Mouse (Mus musculus) bone marrow, adult 2 months (tissue): ENCODE results near the gene Fez2. TPM values are rescaled to one million over a fixed set of nuclear protein-coding genes. Genes with fewer than 3 reads are reported as not detected.

Source experiments
- H3K27ac ChIP-seq: fragments of 200-500 bp; 2 replicates; pipeline ENCODE4 v1.5.1; 2012; ENCODE audit warnings: low read depth, mild to moderate bottlenecking, control low read depth, inconsistent platforms, low read length; ENCODE audit not compliant: control insufficient read depth, poor library complexity, insufficient read depth
- H3K4me1 ChIP-seq: fragments of 200-500 bp; 2 replicates; pipeline ENCODE4 v1.6.1; 2011; ENCODE audit warnings: low read length; ENCODE audit not compliant: control insufficient read depth, insufficient read depth
- H3K4me3 ChIP-seq: fragments of 200-500 bp; replicated peaks from 2 replicates; pipeline ENCODE3; 2011; ENCODE audit warnings: mild to moderate bottlenecking, low read depth, low read length, control low read depth; ENCODE audit not compliant: control insufficient read depth
- CTCF ChIP-seq: fragments of 200-500 bp; IDR thresholded peaks from 2 replicates; pipeline ENCODE4 v1.5.1; 2011; ENCODE audit warnings: low read length, control low read depth; ENCODE audit not compliant: control insufficient read depth, insufficient read depth
- POLR2A ChIP-seq: fragments of 200-500 bp; IDR thresholded peaks from 2 replicates; pipeline ENCODE4 v1.6.1; 2011; ENCODE audit warnings: low read depth, mild to moderate bottlenecking, control low read depth, low read length, borderline replicate concordance; ENCODE audit not compliant: control insufficient read depth
- WGBS: fragments of 180-500 bp; shearing (Covaris S2); methylation state at CpG from one replicate; pipeline ENCODE4 v1.1.7; 2018; 5-methylcytosine and 5-hydroxymethylcytosine counted together
- polyA plus RNA-seq: library from polyadenylated mRNA; stranded (reverse); fragments of >200 nt; gene quantifications from 2 replicates; pipeline ENCODE4 v1.2.4, GENCODE M21; 2011; ENCODE audit warnings: low replicate concordance; ENCODE audit not compliant: missing spikeins, insufficient read depth, insufficient read length

The Fez2 gene
- polyA plus RNA-seq, 1 experiment = 14.9 TPM

DNA sequence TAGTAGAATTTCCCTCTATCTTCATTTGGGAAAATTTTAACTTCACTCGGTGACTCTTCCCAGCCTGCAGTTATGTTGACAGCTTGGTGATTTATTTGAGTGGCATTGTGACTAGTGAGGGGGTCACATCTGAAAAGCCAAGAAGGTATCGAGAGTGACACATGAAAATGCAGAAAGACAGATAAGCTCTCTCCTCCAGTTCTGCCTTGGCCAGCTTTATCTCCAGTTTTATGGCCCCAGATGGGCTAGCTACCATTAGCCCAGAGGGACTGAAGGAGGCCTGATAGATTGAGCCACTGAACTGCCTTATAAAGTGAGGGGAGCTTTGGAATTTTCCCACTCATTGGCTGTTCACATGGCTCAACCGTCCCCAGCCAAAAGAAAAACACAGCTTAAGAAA, 89.7 kb downstream of the Fez2 start:
- Histone ChIP-seq H3K27ac (no peak overlapping the region), H3K4me1 (no peaks in the 10 kb centered on the region), H3K4me3 (no peak overlapping the region)
- TF ChIP-seq CTCF = no peak
- TF ChIP-seq POLR2A = no peak
- 64% methylated on average over 3 of the region's 3 CpGs for WGBS

DNA sequence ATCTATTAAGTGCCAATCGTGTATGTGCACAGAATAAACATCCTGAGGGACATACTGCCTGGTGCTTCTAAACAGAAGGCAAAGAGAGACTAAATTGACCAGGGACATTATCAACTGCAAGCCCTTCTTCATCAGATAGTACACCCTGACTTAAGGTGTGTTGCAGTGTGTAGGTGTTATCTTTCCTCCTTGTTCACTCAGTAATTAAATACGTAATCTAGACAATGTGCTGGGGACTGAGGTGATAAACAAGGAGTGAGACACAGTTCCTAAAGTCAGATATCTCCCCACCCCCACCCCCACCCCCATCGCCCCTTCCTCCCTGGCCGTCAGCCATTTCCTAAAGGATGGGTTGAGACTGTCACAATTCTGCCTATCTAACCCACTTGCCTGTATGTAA, 90.8 kb downstream of the Fez2 start:
- WGBS = 54% methylated on average over 4 of the region's 4 CpGs
- Histone ChIP-seq H3K4me1 (no peaks in the 10 kb centered on the region), H3K27ac (no peak overlapping the region), H3K4me3 (no peak overlapping the region)
- TF ChIP-seq CTCF = no peak
- no peak for TF ChIP-seq POLR2A

DNA sequence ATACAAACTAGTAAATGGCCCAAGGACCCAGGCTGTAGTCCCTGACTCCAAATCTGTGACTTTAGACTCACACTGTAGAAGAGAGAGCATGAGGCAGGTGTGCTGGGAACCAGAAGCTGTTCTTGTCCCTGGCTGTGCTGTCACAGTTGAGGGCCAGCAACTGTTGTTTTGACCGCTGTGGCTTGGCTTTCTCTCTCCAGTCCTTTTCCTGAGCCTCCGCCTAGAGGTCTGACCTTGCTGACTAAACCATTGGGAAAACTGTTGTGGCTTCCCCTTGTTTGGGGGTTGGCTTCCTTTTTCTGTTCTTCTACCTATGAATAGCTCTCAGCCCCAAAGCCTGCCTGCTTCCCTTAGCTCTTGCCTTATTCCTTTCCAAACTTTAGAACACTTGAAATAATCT, 91.6 kb downstream of the Fez2 start:
- TF ChIP-seq POLR2A = no peak
- TF ChIP-seq CTCF = no peak
- 46% methylated on average over 2 of the region's 2 CpGs for WGBS
- Histone ChIP-seq H3K27ac (no peak overlapping the region), H3K4me3 (no peak overlapping the region), H3K4me1 (no peaks in the 10 kb centered on the region)

DNA sequence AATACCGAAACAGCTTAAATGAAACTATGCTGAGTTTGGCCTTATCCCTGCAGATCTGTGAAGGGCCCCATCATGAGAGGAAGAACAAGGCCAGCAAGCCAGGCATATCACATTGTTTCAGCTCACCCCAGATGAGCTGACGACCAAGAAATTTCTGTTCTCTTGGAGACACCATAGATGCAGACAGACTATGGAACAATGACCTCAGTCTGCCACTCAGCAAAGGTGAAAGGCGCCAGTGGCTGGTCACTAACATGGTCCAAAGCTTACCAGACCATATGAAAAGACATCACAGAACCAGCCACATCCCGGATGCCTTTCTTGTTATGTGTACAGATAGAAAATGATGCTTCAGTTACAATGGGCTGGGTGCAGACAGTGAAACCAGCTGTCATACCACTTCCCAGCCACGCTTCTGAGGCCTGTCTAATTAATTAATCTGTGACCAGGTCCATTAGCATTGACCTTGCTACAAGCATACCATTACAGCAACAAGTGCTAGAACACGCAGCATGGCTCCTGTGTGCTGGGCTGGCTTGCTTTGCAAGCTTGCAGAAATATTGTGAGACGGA, 92.1 kb downstream of the Fez2 start:
- no peak for TF ChIP-seq CTCF
- no peak for TF ChIP-seq POLR2A
- H3K27ac ChIP-seq = no peak overlapping the region
- H3K4me3 ChIP-seq = no peak overlapping the region
- H3K4me1 ChIP-seq = no peaks in the 10 kb centered on the region
- 82% methylated on average over 7 of the region's 7 CpGs for WGBS

DNA sequence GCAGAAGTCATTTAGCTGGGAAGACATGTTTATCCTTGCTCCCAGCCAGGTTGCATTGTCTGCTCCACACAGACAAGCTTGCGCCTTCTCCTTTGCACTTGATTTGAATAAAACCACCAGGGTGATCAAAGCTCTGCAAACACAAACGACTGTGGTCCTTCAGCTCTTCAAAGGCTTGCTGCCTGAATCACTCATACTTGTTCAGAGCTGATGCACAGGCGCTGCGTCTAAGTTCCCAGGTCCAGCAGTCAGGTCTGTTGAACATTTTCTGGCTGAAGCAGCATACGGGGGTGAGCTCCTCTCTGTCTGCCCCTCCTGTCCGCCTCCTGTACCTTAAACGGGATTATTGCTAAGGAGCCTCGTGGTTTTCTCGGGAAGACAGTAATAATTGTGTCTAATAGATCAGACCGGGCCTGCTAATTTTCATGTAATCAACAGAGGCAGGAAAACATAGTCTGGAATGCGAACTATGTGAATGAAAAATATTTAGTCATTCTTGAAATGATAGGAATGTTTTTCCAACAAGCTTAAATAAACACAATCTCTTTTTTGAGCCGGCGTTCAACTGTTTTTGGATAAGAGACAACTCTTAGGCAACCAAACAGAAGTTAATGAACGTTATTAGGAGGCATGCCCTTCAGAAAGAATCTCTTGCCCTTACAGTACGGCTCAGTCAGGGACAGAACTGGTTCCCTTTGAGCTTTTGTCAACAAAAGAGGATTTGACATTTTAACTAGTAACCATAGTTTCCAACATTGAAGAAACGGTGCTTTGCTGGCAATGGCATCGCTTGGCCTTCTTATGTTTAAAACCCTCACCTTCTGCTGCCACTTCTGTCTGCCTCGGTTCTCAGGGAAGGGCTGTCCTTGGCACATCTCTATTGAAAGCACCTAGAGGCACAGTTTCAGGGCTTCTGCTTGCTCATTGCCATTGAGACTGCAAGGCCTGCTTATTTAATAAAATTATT, 95.3 kb downstream of the Fez2 start:
- no peaks in the 10 kb centered on the region for H3K4me1 ChIP-seq
- 81% methylated on average over 18 of the region's 18 CpGs for WGBS
- no peak overlapping the region for H3K27ac ChIP-seq

DNA sequence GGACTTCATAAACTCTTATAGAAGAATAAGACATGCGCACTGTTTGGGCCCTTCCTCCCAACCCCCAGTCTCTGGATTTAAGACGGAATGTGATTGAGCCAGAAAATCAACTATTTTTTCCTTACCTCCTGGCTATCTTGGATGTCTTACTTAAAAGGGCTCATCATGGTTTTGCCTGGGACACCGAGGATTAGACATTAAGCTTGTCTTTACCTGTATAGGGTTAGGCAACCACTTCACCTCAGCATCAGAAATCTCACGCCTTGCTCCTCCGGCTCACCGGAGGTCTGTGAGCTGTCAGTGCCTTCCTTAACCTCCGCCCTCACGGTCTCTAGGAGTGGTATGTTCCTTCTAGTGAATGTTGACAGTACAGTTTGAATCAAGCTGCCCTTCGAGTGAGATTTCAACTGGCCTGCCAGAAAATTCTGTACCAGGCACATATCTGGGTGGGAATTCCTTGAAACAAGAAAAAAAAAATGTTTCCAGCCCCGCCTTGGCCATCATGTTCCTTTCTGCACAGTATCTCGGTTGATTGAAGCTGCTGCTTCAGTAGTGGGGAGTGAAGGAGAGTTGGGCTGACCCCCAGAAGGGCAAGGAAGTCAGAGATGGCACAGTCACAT, 96.6 kb downstream of the Fez2 start:
- no peak overlapping the region for H3K27ac ChIP-seq
- no peaks in the 10 kb centered on the region for H3K4me1 ChIP-seq
- TF ChIP-seq POLR2A = no peak
- no peak for TF ChIP-seq CTCF
- H3K4me3 ChIP-seq = no peak overlapping the region
- 87% methylated on average over 11 of the region's 11 CpGs for WGBS

More for the DNA sequence above, 95.3 kb downstream of the Fez2 start:
- TF ChIP-seq CTCF (no peak), POLR2A (no peak)
- H3K4me3 ChIP-seq = no peak overlapping the region

Other genes starting within 250 kb of the Fez2 start
- 0.77 and 1.7 TPM in 2 replicates for gene Crim1, start 217.9 kb downstream of the Fez2 start, polyA plus RNA-seq
- 0.60 and 1.6 TPM in 2 replicates for gene Vit, start 89.9 kb upstream of the Fez2 start, polyA plus RNA-seq